ENCODE assay signal across 12 mouse cellular contexts in genomic region chr1:52216766-52217165, GRCm38 (mm10). TPM values are rescaled to one million over a fixed set of nuclear protein-coding genes. Genes with fewer than 3 reads are reported as not detected.
DNase-seq lines count a peak whose midpoint lies in the region; ATAC-seq and TF ChIP-seq lines count a peak whose summit lies in the region.
"Had no signal": no experiment of that assay in that cellular context is flagged by ENCODE, and none has a peak within 500 bp of the region (broad histone marks: within the 10 kb centered on the region; RNA-seq: fewer than 3 reads in every experiment).

No protein-coding gene starts in this region.

- no peak overlapping the region for H3K4me2 ChIP-seq in liver, embryonic 14.5 days (ENCODE audit: low read depth)
- H3K4me2 ChIP-seq in liver, embryonic 12.5 days: no peak overlapping the region
- H3K4me2 ChIP-seq: limb, embryonic 12.5 days had no signal

- TF ChIP-seq CTCF in cerebellum, adult 2 months (IDR thresholded peaks at IDR 0.05; ENCODE audit: borderline replicate concordance, insufficient read depth, low read depth, low read length): 0 out of 2 replicates have a peak, but pooled peaks have one; percentile 15
- TF ChIP-seq CTCF in liver, embryonic 14.5 days (IDR thresholded peaks at IDR 0.05; ENCODE audit: low read depth): peak; percentile 47
- peak; percentile 35 to 56 (median 48); a peak in 5 of 6 replicates for TF ChIP-seq CTCF in MEL (IDR thresholded peaks at IDR 0.05 in 2 of 3, conservative IDR thresholded peaks at IDR 0.05 in 1 of 3; ENCODE audit: control insufficient read depth in 1 of 3, insufficient read depth in 1 of 3, low read depth in 2 of 3, low read length in 3 of 3, poor library complexity in 1 of 3, severe bottlenecking in 1 of 3)

- no peak for TF ChIP-seq POLR2A in cerebellum, adult 2 months (IDR thresholded peaks at IDR 0.05; ENCODE audit: borderline replicate concordance, insufficient read depth, low read length)
- TF ChIP-seq POLR2A in MEL (IDR thresholded peaks at IDR 0.05; ENCODE audit: control insufficient read depth in 1 of 2, insufficient read depth in 1 of 2, low read depth in 1 of 2, low read length in 2 of 2, poor library complexity in 1 of 2): no peak

- no peak for ATAC-seq in liver, embryonic 14.5 days (ENCODE audit: insufficient read depth)
- ATAC-seq in liver, embryonic 12.5 days: no peak

- TF ChIP-seq EP300 in liver, embryonic 14.5 days (IDR thresholded peaks at IDR 0.05; ENCODE audit: low read depth): no peak
- no peak for TF ChIP-seq EP300 in MEL (IDR thresholded peaks at IDR 0.05; ENCODE audit: low read depth in 1 of 2, low read length in 2 of 2)

- peaks cover 3% of the 10 kb centered on the region; the same call in 1 of the 2 replicates for H3K79me2 ChIP-seq in MEL (ENCODE audit: control insufficient read depth, insufficient read depth, low read length, poor library complexity)

- peak; percentile 12; the same call in 1 of the 2 replicates for TF ChIP-seq RAD21 in MEL (IDR thresholded peaks at IDR 0.05; ENCODE audit: low read depth, low read length)

- H3K4me1 ChIP-seq in cerebellum, adult 2 months (ENCODE audit: control insufficient read depth, insufficient read depth, low read length): no peaks in the 10 kb centered on the region
- H3K4me1 ChIP-seq in liver, embryonic 14.5 days (replicated peaks; ENCODE audit: control insufficient read depth in 2 of 2, insufficient read depth in 2 of 2, low read length in 1 of 2): no peaks in the 10 kb centered on the region
- H3K4me1 ChIP-seq in liver, embryonic 12.5 days: no peaks in the 10 kb centered on the region
- H3K4me1 ChIP-seq in MEL (ENCODE audit: control insufficient read depth in 1 of 2, insufficient read depth in 2 of 2, low read length in 2 of 2): no peaks in the 10 kb centered on the region
- H3K4me1 ChIP-seq: limb, embryonic 12.5 days had no signal

- no peak for DNase-seq in cerebellum, adult 2 months
- DNase-seq in cerebellum, adult 9-11 months: no peak
- DNase-seq in liver, embryonic 14.5 days (ENCODE audit: low read depth in 3 of 3, low spot score in 3 of 3): no peak
- peak; percentile 63 for DNase-seq in MEL (ENCODE audit: low read depth, low spot score)
- DNase-seq in mesoderm, embryonic 11.5 days (ENCODE audit: low read depth, low spot score): peak; percentile 16
- no peak for DNase-seq in cerebellum, adult 18-20 months
- DNase-seq in layer of hippocampus, adult 9-10 months (ENCODE audit: low spot score): no peak
- DNase-seq: adrenal gland, adult 2 months; kidney, adult 2 months; layer of hippocampus, adult 9-11 months had no signal

- no peaks in the 10 kb centered on the region for H3K9me3 ChIP-seq in liver, embryonic 14.5 days (ENCODE audit: control insufficient read depth, low read length)
- H3K9me3 ChIP-seq in liver, embryonic 12.5 days (replicated peaks): no peaks in the 10 kb centered on the region
- H3K9me3 ChIP-seq in MEL (replicated peaks; ENCODE audit: insufficient read depth, low read length): no peaks in the 10 kb centered on the region
- H3K9me3 ChIP-seq: limb, embryonic 12.5 days had no signal

- no peaks in the 10 kb centered on the region for H3K27me3 ChIP-seq in cerebellum, adult 2 months (ENCODE audit: control insufficient read depth, insufficient read depth, low read length)
- H3K27me3 ChIP-seq in liver, embryonic 14.5 days (ENCODE audit: control insufficient read depth, insufficient read depth, low read length): no peaks in the 10 kb centered on the region
- H3K27me3 ChIP-seq in liver, embryonic 12.5 days (replicated peaks): no peaks in the 10 kb centered on the region
- no peaks in the 10 kb centered on the region for H3K27me3 ChIP-seq in MEL (ENCODE audit: control insufficient read depth in 1 of 2, insufficient read depth in 2 of 2, low read length in 2 of 2)
- H3K27me3 ChIP-seq: limb, embryonic 12.5 days had no signal

- H3K27ac ChIP-seq in cerebellum, adult 2 months (ENCODE audit: insufficient read depth, low read length): no peak overlapping the region
- H3K27ac ChIP-seq in liver, embryonic 14.5 days: no peak overlapping the region
- H3K27ac ChIP-seq in liver, embryonic 12.5 days: no peak overlapping the region
- H3K27ac ChIP-seq in MEL (ENCODE audit: control insufficient read depth, low read depth, low read length): no peak overlapping the region
- H3K27ac ChIP-seq: limb, embryonic 12.5 days had no signal

- H3K36me3 ChIP-seq in liver, embryonic 14.5 days (replicated peaks; ENCODE audit: control insufficient read depth, insufficient read depth, low read depth): no peaks in the 10 kb centered on the region
- peaks cover 15% of the 10 kb centered on the region for H3K36me3 ChIP-seq in liver, embryonic 12.5 days
- H3K36me3 ChIP-seq in MEL (ENCODE audit: control insufficient read depth in 1 of 2, insufficient read depth in 2 of 2, low read length in 2 of 2): peaks cover 4 to 67% of the 10 kb centered on the region in 2 experiments; a peak in 3 of 4 replicates

- H3K9ac ChIP-seq in liver, embryonic 14.5 days (replicated peaks): no peak overlapping the region
- no peak overlapping the region for H3K9ac ChIP-seq in liver, embryonic 12.5 days
- no peak overlapping the region for H3K9ac ChIP-seq in MEL (ENCODE audit: control insufficient read depth, low read depth, low read length, poor library complexity, severe bottlenecking)
- H3K9ac ChIP-seq: limb, embryonic 12.5 days had no signal

- no peak overlapping the region for H3K4me3 ChIP-seq in cerebellum, adult 2 months (replicated peaks; ENCODE audit: insufficient read depth, low read depth, low read length)
- H3K4me3 ChIP-seq in liver, embryonic 14.5 days (ENCODE audit: insufficient read depth in 1 of 2, low read depth in 2 of 2, low read length in 2 of 2): no peak overlapping the region
- H3K4me3 ChIP-seq in liver, embryonic 12.5 days: no peak overlapping the region
- H3K4me3 ChIP-seq in MEL (ENCODE audit: control insufficient read depth in 1 of 2, insufficient read depth in 1 of 2, low read depth in 2 of 2, low read length in 2 of 2): no peak overlapping the region
- H3K4me3 ChIP-seq: limb, embryonic 12.5 days had no signal

TF ChIP-seq in MEL, 35 proteins besides CTCF, POLR2A, EP300 and RAD21:
- TF ChIP-seq POLR2AphosphoS2 (IDR thresholded peaks at IDR 0.05; ENCODE audit: low read length) (no peak), SIN3A (IDR thresholded peaks at IDR 0.05; ENCODE audit: low read length) (no peak), MAFK (IDR thresholded peaks at IDR 0.05; ENCODE audit: borderline replicate concordance, low read depth, low read length) (no peak), MXI1 (IDR thresholded peaks at IDR 0.05; ENCODE audit: low read depth, low read length) (no peak), ZMIZ1 (IDR thresholded peaks at IDR 0.05; ENCODE audit: low read depth, low read length) (no peak), NELFE (IDR thresholded peaks at IDR 0.05; ENCODE audit: low read depth, low read length) (no peak), KAT2A (conservative IDR thresholded peaks at IDR 0.05; ENCODE audit: low read depth, low read length) (no peak), TBP (IDR thresholded peaks at IDR 0.05; ENCODE audit: low read depth, low read length) (no peak), MAZ (IDR thresholded peaks at IDR 0.05; ENCODE audit: low read depth, low read length) (no peak), E2F4 (IDR thresholded peaks at IDR 0.05; ENCODE audit: borderline replicate concordance, low read depth, low read length) (no peak), POLR2AphosphoS5 (IDR thresholded peaks at IDR 0.05; ENCODE audit: borderline replicate concordance, low read depth, low read length) (no peak), USF2 (IDR thresholded peaks at IDR 0.05; ENCODE audit: borderline replicate concordance in 1 of 2, insufficient read depth in 1 of 2, low read depth in 1 of 2, low read length in 2 of 2) (no peak), MEF2A (IDR thresholded peaks at IDR 0.05; ENCODE audit: extremely low read depth, insufficient replicate concordance, low read depth, low read length, poor library complexity, severe bottlenecking) (no peak), UBTF (IDR thresholded peaks at IDR 0.05; ENCODE audit: borderline replicate concordance, insufficient read depth, low read depth, low read length) (no peak)

RNA-seq across cellular contexts. Expression of gene Gls, which starts 16.3 kb away (rescaled TPM):
- 234 and 248 TPM in 2 replicates for polyA plus RNA-seq in cerebellum, adult 2 months (2012; rRNA removed)
- 10.0 and 16.7 TPM in 2 replicates for polyA plus RNA-seq in liver, embryonic 14.5 days (2012; rRNA removed)
- polyA plus RNA-seq in liver, embryonic 14.5 days (2014; fragmentation: Nextera tagmentation; extraction: Ambion mirVana): 9.0 and 10.8 TPM in 2 replicates
- polyA plus RNA-seq in liver, embryonic 12.5 days (2016; fragmentation: Nextera tagmentation; extraction: Ambion mirVana): 16.3 and 19.0 TPM in 2 replicates
- 85.3 and 91.9 TPM in 2 replicates for total RNA-seq in MEL (2012; rRNA removed)
- 100 to 1,000 TPM in 1 of 2 experiments, 10 to 100 TPM in 1; 57.2 to 121 TPM for polyA plus RNA-seq in MEL (2012; ENCODE audit: insufficient read depth in 1 of 2, insufficient read length in 2 of 2, low read depth in 1 of 2, low replicate concordance in 2 of 2, missing spikeins in 1 of 2)

Comparison
In these comparisons a context has a peak if more than half of its experiments do, and no peak if none do; other contexts are left out.
1. DNase-seq: peak in MEL (single experiment) and mesoderm, embryonic 11.5 days (single experiment); none in cerebellum, adult 2 months (0 of 2), cerebellum, adult 9-11 months (single experiment), liver, embryonic 14.5 days (0 of 3), cerebellum, adult 18-20 months (0 of 2) and layer of hippocampus, adult 9-10 months (single experiment).
2. Peak in every context shown above with its lines, with median percentiles within 50 percentile points of each other: CTCF ChIP-seq.